Mouse (Mus musculus) midbrain, embryonic 14.5 days (tissue): ENCODE measurements around the gene Eefsec. TPM values are rescaled to one million over a fixed set of nuclear protein-coding genes. Genes with fewer than 3 reads are reported as not detected.

Experiments used
- ATAC-seq: fragments of 200-750 bp; cut with Nextera tagmentation; 2 replicates; pipeline ENCODE4 v1.8.0; 2017; ENCODE audit warnings: moderate number of reproducible peaks, moderate library complexity; ENCODE audit not compliant: low FRiP score, low TSS enrichment
- DNase-seq: peaks from one replicate; pipeline ENCODE4 v3.0.0-alpha.2; 2015
- H3K27ac ChIP-seq: fragments of 300-500 bp; sonication (generic); replicated peaks from 2 replicates; pipeline ENCODE4 v1.5.1; 2014; ENCODE audit warnings: mild to moderate bottlenecking, low read depth, low read length, moderate library complexity
- H3K27me3 ChIP-seq: fragments of 300-500 bp; sonication (generic); 2 replicates; pipeline ENCODE4 v1.6.1; 2014; ENCODE audit warnings: low read length, control low read depth, mixed read lengths; ENCODE audit not compliant: control insufficient read depth, insufficient read depth
- H3K36me3 ChIP-seq: fragments of 300-500 bp; sonication (generic); 2 replicates; pipeline ENCODE4 v1.6.1; 2014; ENCODE audit warnings: low read length, control low read depth; ENCODE audit not compliant: control insufficient read depth, insufficient read depth
- H3K4me1 ChIP-seq: fragments of 300-500 bp; sonication (generic); 2 replicates; pipeline ENCODE4 v1.6.1; 2014; ENCODE audit warnings: mild to moderate bottlenecking, antibody characterized with exemption, low read length, control low read depth; ENCODE audit not compliant: control insufficient read depth, insufficient read depth
- H3K4me2 ChIP-seq: fragments of 300-500 bp; sonication (generic); 2 replicates; pipeline ENCODE4 v1.6.1; 2014; ENCODE audit warnings: mild to moderate bottlenecking, low read length, moderate library complexity
- H3K4me3 ChIP-seq: fragments of 300-500 bp; sonication (generic); replicated peaks from 2 replicates; pipeline ENCODE4 v1.5.1; 2014; ENCODE audit warnings: low read depth, low read length
- H3K9ac ChIP-seq: fragments of 300-500 bp; sonication (generic); replicated peaks from 2 replicates; pipeline ENCODE4 v1.6.1; 2014; ENCODE audit warnings: mild to moderate bottlenecking, low read length, moderate library complexity
- H3K9me3 ChIP-seq: fragments of 300-500 bp; sonication (generic); 2 replicates; pipeline ENCODE4 v1.6.1; 2016; ENCODE audit warnings: low read length, control low read depth, mixed read lengths; ENCODE audit not compliant: control insufficient read depth
- WGBS: fragments of 180-500 bp; shearing (Covaris S2); extraction: QIAGEN DNeasy Blood & Tissue Kit; methylation state at CpG from one replicate; pipeline ENCODE4 v1.1.7; 2014; 5-methylcytosine and 5-hydroxymethylcytosine counted together
- polyA plus RNA-seq: library from polyadenylated mRNA; unstranded; fragments of >200 nt; fragmentation: Nextera tagmentation; extraction: Ambion mirVana; gene quantifications from 2 replicates; pipeline ENCODE4 v1.2.1, GENCODE M21; 2014

The Eefsec gene
- polyA plus RNA-seq, 1 experiment from 2014 or later = 28.0 TPM

DNA sequence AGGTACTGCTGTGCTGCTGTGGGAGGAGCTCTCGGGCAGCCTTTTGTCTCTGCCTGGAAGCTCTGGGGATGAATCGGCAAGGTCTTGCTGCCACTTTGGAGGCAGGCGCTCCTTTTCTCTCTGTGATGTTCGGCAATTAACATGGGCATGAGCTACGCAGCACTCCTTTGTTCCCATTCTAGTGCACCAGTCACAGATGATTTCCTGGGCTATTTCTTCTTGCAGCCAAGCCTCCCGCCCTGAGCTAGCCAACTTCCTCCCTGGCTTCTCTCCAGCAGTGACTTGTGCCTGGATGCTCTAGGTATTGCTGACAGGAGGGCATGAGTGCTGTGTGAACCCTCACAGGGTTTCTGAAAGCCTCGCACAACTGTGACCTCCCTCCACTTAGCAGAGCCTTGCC lies 36.8 kb upstream of the Eefsec start:
- no peaks in the 10 kb centered on the region for H3K27me3 ChIP-seq
- ATAC-seq (no peak), DNase-seq (no peak)
- no peak overlapping the region for H3K4me3 ChIP-seq
- H3K4me1 ChIP-seq = no peaks in the 10 kb centered on the region
- no peak overlapping the region for H3K9ac ChIP-seq
- 74% methylated on average over 7 of the region's 7 CpGs for WGBS
- H3K36me3 ChIP-seq = peaks cover 94% of the 10 kb centered on the region
- H3K4me2 ChIP-seq = no peak overlapping the region
- no peak overlapping the region for H3K27ac ChIP-seq
- no peaks in the 10 kb centered on the region for H3K9me3 ChIP-seq

DNA sequence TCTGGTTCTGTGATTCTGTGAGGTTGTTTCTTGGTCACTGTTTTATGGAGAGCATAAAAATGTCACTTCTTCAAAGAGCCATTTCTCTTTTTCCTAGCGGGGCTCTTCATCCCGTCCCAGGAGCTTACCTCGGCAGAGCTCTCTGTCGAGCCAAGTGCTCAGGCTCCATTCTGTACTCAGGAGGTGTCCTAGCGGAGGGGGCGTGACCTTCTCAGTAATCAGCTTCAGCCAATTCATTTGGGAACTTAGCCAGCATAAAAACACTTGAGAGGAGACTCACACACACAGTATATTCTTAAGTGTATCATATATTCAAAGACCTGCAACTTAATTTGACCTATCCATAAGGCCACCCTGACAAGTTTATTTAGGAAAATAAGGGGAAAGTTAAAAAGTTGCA lies 34.1 kb upstream of the Eefsec start:
- WGBS = 66% methylated on average over 6 of the region's 6 CpGs
- Histone ChIP-seq H3K36me3 (peaks cover 96% of the 10 kb centered on the region), H3K4me3 (no peak overlapping the region), H3K4me1 (no peaks in the 10 kb centered on the region), H3K27ac (no peak overlapping the region), H3K9me3 (no peaks in the 10 kb centered on the region), H3K4me2 (no peak overlapping the region), H3K9ac (no peak overlapping the region), H3K27me3 (no peaks in the 10 kb centered on the region)
- ATAC-seq (no peak), DNase-seq (no peak)

DNA sequence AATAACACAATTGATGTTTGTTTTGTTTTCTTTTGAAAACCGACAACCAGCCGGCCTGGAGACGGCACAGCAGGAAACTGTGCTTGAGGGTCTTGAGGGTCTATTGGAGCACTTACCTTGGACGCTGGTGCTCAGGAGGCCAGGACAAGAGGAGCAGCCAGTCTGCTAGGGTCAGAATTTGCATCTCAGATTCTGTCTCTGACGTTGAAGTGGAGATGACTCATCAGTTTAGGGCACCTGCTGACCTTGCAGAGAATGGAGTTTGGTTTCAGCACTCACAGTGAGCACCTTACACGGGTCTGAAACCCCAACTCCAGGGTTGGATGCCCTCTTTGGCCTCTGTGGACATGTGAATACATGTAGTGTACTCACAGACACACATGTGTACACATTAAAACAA lies 23.5 kb upstream of the Eefsec start:
- 80% methylated on average over 6 of the region's 6 CpGs for WGBS
- Histone ChIP-seq H3K36me3 (peaks cover 64% of the 10 kb centered on the region), H3K4me3 (no peak overlapping the region), H3K27ac (no peak overlapping the region), H3K4me1 (peaks cover 11% of the 10 kb centered on the region), H3K4me2 (no peak overlapping the region), H3K9me3 (no peaks in the 10 kb centered on the region), H3K9ac (no peak overlapping the region), H3K27me3 (no peaks in the 10 kb centered on the region)
- DNase-seq (no peak), ATAC-seq (no peak)

DNA sequence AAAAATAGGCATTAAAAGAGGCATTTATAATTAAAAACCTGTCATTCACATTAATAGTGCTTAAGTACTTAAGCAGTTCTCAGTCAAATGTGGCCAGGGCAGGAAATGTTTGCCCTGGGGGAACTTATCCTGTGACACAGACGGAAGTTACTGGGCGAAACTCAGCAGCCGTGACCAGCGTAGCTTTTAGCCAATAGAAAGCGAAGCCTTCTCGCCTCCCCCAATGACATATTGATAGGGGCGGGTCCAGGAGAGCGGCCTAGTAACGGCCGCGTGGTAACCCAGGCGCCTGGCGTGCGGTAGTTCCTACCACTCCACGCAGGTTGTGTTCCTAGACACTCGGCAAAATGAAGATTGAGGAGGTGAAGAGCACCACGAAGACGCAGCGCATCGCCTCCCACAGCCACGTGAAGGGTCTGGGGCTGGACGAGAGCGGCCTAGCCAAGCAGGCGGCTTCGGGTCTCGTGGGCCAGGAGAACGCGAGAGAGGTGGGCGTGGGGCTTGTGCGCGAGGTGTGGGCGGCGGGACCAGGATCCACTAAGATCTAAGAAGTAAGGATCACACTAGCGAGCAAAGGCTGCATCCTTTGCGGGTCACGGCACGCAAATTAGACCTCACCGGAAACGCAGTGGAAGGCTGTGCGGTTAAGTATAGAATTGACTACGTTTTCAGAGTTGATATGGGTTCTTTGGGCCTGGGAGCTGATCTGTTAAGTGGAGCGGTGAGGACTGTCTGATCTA lies 19.0 kb upstream of the Eefsec start, which contains the start of gene Ruvbl1:
Gene Ruvbl1, plus strand, starts transcription at position 229 of the 740 bp plus-strand sequence.
- peak within 1 kb of the TSS; percentile 70 for H3K9ac ChIP-seq
- H3K27ac ChIP-seq = no peak within 1 kb of the TSS

DNA sequence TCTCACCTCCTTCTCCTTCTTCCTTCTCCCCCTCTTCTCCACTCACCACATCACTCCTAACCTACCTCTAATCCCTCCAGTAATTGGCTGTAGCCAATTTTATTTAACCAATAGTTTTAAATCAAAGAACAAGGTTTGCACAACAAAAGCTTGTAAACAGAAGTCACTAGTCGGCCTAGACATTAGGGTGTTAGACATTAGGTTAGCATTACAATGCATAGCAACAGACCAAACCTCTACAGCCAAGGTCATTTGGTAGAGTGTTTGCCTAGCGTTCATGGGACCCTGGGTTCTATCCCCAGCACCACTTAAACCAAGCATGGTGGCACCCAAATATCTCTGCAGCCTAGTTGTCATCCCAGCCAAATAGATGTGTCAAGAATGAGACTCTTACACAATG lies 8.2 kb upstream of the Eefsec start:
- ATAC-seq (no peak), DNase-seq (no peak)
- H3K9ac ChIP-seq = no peak overlapping the region
- H3K4me1 ChIP-seq = no peaks in the 10 kb centered on the region
- H3K27me3 ChIP-seq = no peaks in the 10 kb centered on the region
- H3K27ac ChIP-seq = no peak overlapping the region
- H3K4me2 ChIP-seq = no peak overlapping the region
- no peak overlapping the region for H3K4me3 ChIP-seq
- H3K9me3 ChIP-seq = no peaks in the 10 kb centered on the region
- 79% methylated on average over 2 of the region's 2 CpGs for WGBS
- no peaks in the 10 kb centered on the region for H3K36me3 ChIP-seq

More for the DNA sequence above, 19.0 kb upstream of the Eefsec start, which contains the start of gene Ruvbl1:
- Histone ChIP-seq H3K36me3 (peaks cover 26% of the 10 kb centered on the region), H3K4me3 (peak within 1 kb of the TSS; percentile 67), H3K4me1 (peaks cover 11% of the 10 kb centered on the region), H3K9me3 (no peaks in the 10 kb centered on the region), H3K4me2 (peak within 1 kb of the TSS; percentile 77), H3K27me3 (no peaks in the 10 kb centered on the region)
- under 1% methylated on average over 41 of the region's 42 CpGs for WGBS
- DNase-seq (peak; percentile 97), ATAC-seq (peak; percentile 99)

DNA sequence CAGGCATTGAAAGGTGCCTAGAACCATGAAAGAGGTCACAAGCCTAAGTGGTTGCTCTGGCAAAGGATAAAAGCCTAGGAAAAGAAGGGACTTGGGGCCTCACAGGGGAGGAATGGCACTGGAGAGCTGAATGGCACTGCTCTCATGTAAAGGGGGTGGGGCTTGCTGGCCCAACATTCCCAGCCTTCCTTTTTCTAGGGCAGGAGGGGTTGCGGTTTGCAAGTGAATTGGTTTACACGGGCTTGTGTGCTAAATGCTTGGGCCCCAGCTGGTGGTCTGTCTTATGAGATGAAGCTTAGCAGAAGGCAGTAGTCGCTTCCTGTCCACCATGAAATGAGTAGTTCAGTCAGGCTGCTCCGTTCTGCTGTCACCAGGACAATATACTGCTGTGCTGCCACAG lies 1.1 kb upstream of the Eefsec start:
- no peak overlapping the region for H3K4me2 ChIP-seq
- no peak overlapping the region for H3K9ac ChIP-seq
- H3K4me1 ChIP-seq = 0 out of 2 replicates have a peak, but pooled peaks cover 3% of the 10 kb centered on the region
- H3K27me3 ChIP-seq = no peaks in the 10 kb centered on the region
- ATAC-seq = no peak
- peak; percentile 6 for DNase-seq
- no peaks in the 10 kb centered on the region for H3K9me3 ChIP-seq
- 9% methylated on average over 4 of the region's 4 CpGs for WGBS
- H3K36me3 ChIP-seq = no peaks in the 10 kb centered on the region
- no peak overlapping the region for H3K4me3 ChIP-seq
- H3K27ac ChIP-seq = no peak overlapping the region

DNA sequence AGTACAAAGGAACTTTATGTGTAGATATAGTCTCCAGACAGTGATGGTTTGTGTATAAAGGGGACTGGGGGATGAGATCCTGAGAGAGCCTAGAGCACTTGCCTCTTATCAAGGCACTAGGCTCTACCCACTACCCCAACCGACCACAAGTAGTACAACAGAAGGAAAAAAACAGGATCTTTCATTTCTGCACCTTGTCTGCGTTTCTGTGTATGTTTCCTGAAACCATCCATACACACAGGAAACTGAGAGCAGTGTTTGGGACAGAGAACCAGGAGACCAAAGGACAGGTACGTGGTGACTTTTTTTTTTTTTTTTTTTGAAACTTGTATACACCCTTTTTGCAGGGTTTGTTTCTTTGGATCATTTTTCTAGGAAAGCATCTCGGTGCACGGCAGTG lies 678 bp downstream of the Eefsec start:
- no peak for ATAC-seq
- 14% methylated on average over 5 of the region's 5 CpGs for WGBS
- 0 out of 2 replicates have a peak, but pooled peaks cover 3% of the 10 kb centered on the region for H3K4me1 ChIP-seq

DNA sequence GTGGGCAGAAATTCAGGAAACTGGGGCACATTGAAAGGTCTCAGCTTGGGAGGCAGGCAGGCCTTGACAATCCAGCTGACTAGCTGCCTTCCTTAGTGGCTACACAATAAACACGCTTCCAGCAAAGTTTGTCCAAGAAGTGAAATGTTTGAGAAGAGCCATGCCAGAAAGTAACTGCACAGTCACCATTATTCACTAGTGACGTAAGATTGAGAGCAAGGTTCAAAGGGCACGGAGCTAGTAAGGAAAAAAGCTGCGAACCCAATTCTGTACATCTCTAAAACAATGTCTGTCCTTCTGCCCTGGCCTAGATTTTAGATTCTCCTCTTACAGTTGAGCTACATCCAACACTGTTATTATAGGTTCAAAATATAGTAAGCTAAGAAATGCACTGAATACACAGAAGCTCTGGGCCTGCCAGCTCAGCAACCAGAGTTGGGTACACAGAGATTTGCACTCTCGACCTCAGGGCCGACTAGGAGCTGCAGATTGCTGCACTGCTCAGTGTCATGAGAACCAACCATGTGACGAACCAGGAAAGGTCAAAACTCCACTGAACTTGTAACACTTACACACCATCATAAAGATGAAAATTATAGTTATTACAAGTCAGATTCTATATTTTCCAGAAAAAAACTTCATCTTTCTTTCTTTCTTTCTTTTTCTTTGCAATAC lies 2.1 kb downstream of the Eefsec start:
- H3K27me3 ChIP-seq = no peaks in the 10 kb centered on the region
- no peak overlapping the region for H3K9ac ChIP-seq
- no peaks in the 10 kb centered on the region for H3K36me3 ChIP-seq
- H3K27ac ChIP-seq = no peak overlapping the region
- no peak for ATAC-seq
- H3K4me3 ChIP-seq = no peak overlapping the region
- H3K4me2 ChIP-seq = no peak overlapping the region
- 0 out of 2 replicates have a peak, but pooled peaks cover 3% of the 10 kb centered on the region for H3K4me1 ChIP-seq
- no peaks in the 10 kb centered on the region for H3K9me3 ChIP-seq
- no peak for DNase-seq
- 87% methylated on average over 7 of the region's 7 CpGs for WGBS

More for the DNA sequence above, 678 bp downstream of the Eefsec start:
- Histone ChIP-seq H3K9me3 (no peaks in the 10 kb centered on the region), H3K4me2 (peak overlapping the region; percentile 84), H3K4me3 (peak overlapping the region; percentile 81), H3K27me3 (no peaks in the 10 kb centered on the region), H3K9ac (peak overlapping the region; percentile 90), H3K36me3 (no peaks in the 10 kb centered on the region), H3K27ac (no peak overlapping the region; the same call in 1 of the 2 replicates)
- DNase-seq = peak; percentile 8
